Mouse (Mus musculus): ENCODE data around the gene Phactr1. TPM values are rescaled to one million over a fixed set of nuclear protein-coding genes. Genes with fewer than 3 reads are reported as not detected.

Gene Phactr1
- total RNA-seq, 2 experiments from 2014 or later, result 453 to 512 TPM

DNA sequence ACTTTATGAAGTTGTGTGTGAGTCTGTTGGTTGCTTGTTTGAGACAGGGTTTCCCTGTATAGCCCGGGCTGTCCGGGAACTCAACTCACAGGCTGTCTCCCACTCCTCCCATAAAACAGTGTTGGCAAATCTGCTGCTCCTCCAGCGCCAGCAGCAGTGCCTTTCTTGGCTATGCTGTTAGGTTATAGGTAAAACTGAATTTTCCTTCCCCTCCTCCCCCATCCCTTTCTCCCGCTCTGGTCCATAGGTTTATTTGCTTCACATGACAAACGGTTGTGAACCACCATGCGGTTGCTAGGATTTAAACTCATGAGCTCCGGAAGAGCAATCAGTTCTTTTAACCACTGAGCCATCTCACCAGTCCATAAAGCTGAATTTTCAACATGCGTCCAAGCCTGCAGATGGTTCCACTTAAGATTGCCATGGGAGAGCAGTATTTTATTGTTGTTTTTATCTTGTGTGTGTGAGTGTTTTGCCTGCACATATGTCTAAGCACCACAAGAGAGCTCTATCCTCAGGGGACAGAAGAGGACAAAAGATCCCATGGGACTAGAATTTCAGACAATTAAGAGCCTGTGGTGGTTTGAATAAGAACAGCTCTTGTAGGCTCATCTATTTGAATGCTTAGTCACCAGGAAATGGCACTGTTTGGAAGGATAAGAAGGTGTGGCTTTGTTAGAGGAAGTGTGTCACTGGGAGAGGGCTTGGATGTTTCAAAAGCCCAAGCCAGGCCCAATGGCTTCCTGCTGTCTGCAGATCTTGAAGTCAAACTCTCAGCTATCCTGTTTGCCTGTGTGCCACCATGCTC is 503.0 kb downstream of the Phactr1 start:
- no peak overlapping the region for H3K27ac ChIP-seq
- intact Hi-C loops (cut with DNase I), result loop anchor here (2.0 kb wide), 2 partner anchors 117 to 297 kb away; partner anchors contain the start of gene Ranbp9
- H3K4me3 ChIP-seq, result peak overlapping the region; percentile 32
- TF ChIP-seq CTCF (IDR thresholded peaks at IDR 0.05), result no peak
- no peak for DNase-seq (ENCODE audit: extremely low spot score in 1 of 2, low spot score in 2 of 2)

DNA sequence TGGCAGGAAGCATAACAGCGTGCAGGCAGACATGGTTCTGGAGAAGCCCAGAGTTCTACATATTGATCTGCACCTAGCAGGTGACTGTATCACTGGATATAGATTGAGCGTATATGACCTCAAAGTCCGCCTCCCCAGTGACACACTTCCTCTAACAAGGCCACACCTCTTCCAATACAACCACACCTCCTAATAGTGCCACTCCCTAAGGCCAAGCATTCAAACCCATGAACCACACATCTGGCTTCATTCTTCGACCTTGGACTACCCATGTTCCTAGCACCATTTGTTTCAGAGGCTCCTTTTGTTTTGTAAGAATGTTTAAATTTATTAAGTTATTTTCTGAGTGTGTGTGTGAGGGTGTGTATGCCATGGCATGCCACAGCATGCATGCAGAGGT is 507.3 kb downstream of the Phactr1 start:
- no peak for TF ChIP-seq CTCF (IDR thresholded peaks at IDR 0.05)
- DNase-seq (ENCODE audit: extremely low spot score in 1 of 2, low spot score in 2 of 2), result no peak
- H3K27ac ChIP-seq, result no peak overlapping the region
- no peak overlapping the region for H3K4me3 ChIP-seq
- intact Hi-C loops (cut with DNase I), result no loop called here
